Mouse (Mus musculus) intestine, embryonic 14.5 days (tissue): Measurements from ENCODE around the gene 1700069L16Rik. TPM values are rescaled to one million over a fixed set of nuclear protein-coding genes. Genes with fewer than 3 reads are reported as not detected.
A peak's percentile ranks its signal among the peaks of the same experiment; 100 is the strongest.

Experiments used
- ATAC-seq: fragments of 200-750 bp; cut with Nextera tagmentation; replicated peaks from 2 replicates; pipeline ENCODE4 v1.8.0; 2017; ENCODE audit warnings: low read depth, moderate number of reproducible peaks, moderate TSS enrichment, moderate library complexity; ENCODE audit not compliant: low FRiP score, low TSS enrichment
- DNase-seq: peaks from one replicate; pipeline ENCODE4 v3.0.0-alpha.2; 2018; ENCODE audit warnings: low spot score
- H3K27ac ChIP-seq: fragments of 300-500 bp; sonication (generic); 2 replicates; pipeline ENCODE4 v1.5.1; 2014; ENCODE audit warnings: low read depth, mild to moderate bottlenecking, control low read depth
- H3K27me3 ChIP-seq: fragments of 300-500 bp; sonication (generic); replicated peaks from 2 replicates; pipeline ENCODE4 v1.6.1; 2014; ENCODE audit warnings: low read length, control low read depth; ENCODE audit not compliant: control insufficient read depth, insufficient read depth
- H3K36me3 ChIP-seq: fragments of 300-500 bp; sonication (generic); 2 replicates; pipeline ENCODE4 v1.6.1; 2014; ENCODE audit warnings: low read length, control low read depth; ENCODE audit not compliant: control insufficient read depth, insufficient read depth
- H3K4me1 ChIP-seq: fragments of 300-500 bp; sonication (generic); replicated peaks from 2 replicates; pipeline ENCODE4 v1.6.1; 2014; ENCODE audit warnings: low read length, control low read depth, mixed read lengths; ENCODE audit not compliant: control insufficient read depth, insufficient read depth
- H3K4me2 ChIP-seq: fragments of 300-500 bp; sonication (generic); 2 replicates; pipeline ENCODE4 v1.6.1; 2014; ENCODE audit warnings: low read length
- H3K4me3 ChIP-seq: fragments of 300-500 bp; sonication (generic); 2 replicates; pipeline ENCODE4 v1.5.1; 2014; ENCODE audit warnings: low read depth, low read length, control low read depth, mixed read lengths
- H3K9ac ChIP-seq: fragments of 300-500 bp; sonication (generic); 2 replicates; pipeline ENCODE4 v1.6.1; 2014; ENCODE audit warnings: mild to moderate bottlenecking, low read length
- H3K9me3 ChIP-seq: fragments of 300-500 bp; sonication (generic); 2 replicates; pipeline ENCODE4 v1.6.1; 2016; ENCODE audit warnings: low read length, control low read depth; ENCODE audit not compliant: control insufficient read depth
- WGBS: fragments of 180-500 bp; shearing (Covaris S2); extraction: QIAGEN DNeasy Blood & Tissue Kit; methylation state at CpG from one replicate; pipeline ENCODE4 v1.1.7; 2014; 5-methylcytosine and 5-hydroxymethylcytosine counted together
- polyA plus RNA-seq: library from polyadenylated mRNA; unstranded; fragments of >200 nt; fragmentation: Nextera tagmentation; extraction: Ambion mirVana; gene quantifications from 2 replicates; pipeline ENCODE4 v1.2.1, GENCODE M21; 2014

The 1700069L16Rik gene
- polyA plus RNA-seq, 1 experiment from 2014 or later: not detected

GRCm38 (mm10) chr5:113735345-113736112 is 11.0 kb upstream of the 1700069L16Rik start, which contains the start of gene Ficd:
Ficd (plus strand) TSS chr5:113735803.
- H3K27ac ChIP-seq: peak within 1 kb of the TSS; percentile 96
- ATAC-seq: peak; percentile 95
- H3K4me2 ChIP-seq: peak within 1 kb of the TSS; percentile 89
- peaks cover 29% of the 10 kb centered on the region for H3K36me3 ChIP-seq
- no peaks in the 10 kb centered on the region for H3K9me3 ChIP-seq
- H3K4me1 ChIP-seq: peaks cover 9% of the 10 kb centered on the region; the same call in 1 of the 2 replicates
- 1% methylated on average over 68 of the region's 71 CpGs for WGBS
- peak; percentile 96 for DNase-seq
- H3K9ac ChIP-seq: peak within 1 kb of the TSS; percentile 83
- H3K27me3 ChIP-seq: no peaks in the 10 kb centered on the region
- peak within 1 kb of the TSS; percentile 49 for H3K4me3 ChIP-seq

- H3K9me3 ChIP-seq: no peaks in the 10 kb centered on the region
- peaks cover 9% of the 10 kb centered on the region; the same call in 1 of the 2 replicates for H3K4me1 ChIP-seq
- peak overlapping the region; percentile 96 for H3K27ac ChIP-seq
- H3K9ac ChIP-seq: peak overlapping the region; percentile 83
- H3K27me3 ChIP-seq: no peaks in the 10 kb centered on the region
- peaks cover 23% of the 10 kb centered on the region for H3K36me3 ChIP-seq
- ATAC-seq: peak; percentile 42
- no peak for DNase-seq
- peak overlapping the region; percentile 57 for H3K4me2 ChIP-seq
- H3K4me3 ChIP-seq: peak overlapping the region; percentile 49
- 22% methylated on average over 7 of the region's 7 CpGs for WGBS
Measured at GRCm38 (mm10) chr5:113735023-113735344, 10.4 kb upstream of the 1700069L16Rik start.

GRCm38 (mm10) chr5:113734376-113734775 is 9.8 kb upstream of the 1700069L16Rik start:
- H3K9me3 ChIP-seq: no peaks in the 10 kb centered on the region
- ATAC-seq: no peak
- 65% methylated on average over 5 of the region's 5 CpGs for WGBS
- no peak overlapping the region for H3K27ac ChIP-seq
- H3K4me1 ChIP-seq: peaks cover 9% of the 10 kb centered on the region; the same call in 1 of the 2 replicates
- H3K4me2 ChIP-seq: no peak overlapping the region
- no peak for DNase-seq
- no peaks in the 10 kb centered on the region for H3K27me3 ChIP-seq
- H3K36me3 ChIP-seq: peaks cover 17% of the 10 kb centered on the region
- H3K9ac ChIP-seq: no peak overlapping the region
- H3K4me3 ChIP-seq: no peak overlapping the region

GRCm38 (mm10) chr5:113732182-113732581 is 7.6 kb upstream of the 1700069L16Rik start:
- whole genome bisulfite sequencing: 20% methylated on average over 6 of the region's 6 CpGs
- peak; percentile 70 for DNase-seq
- no peak overlapping the region for H3K4me2 ChIP-seq
- peaks cover 9% of the 10 kb centered on the region; the same call in 1 of the 2 replicates for H3K4me1 ChIP-seq
- H3K9me3 ChIP-seq: no peaks in the 10 kb centered on the region
- H3K27ac ChIP-seq: no peak overlapping the region
- no peak for ATAC-seq
- no peak overlapping the region for H3K4me3 ChIP-seq
- no peaks in the 10 kb centered on the region for H3K27me3 ChIP-seq
- no peak overlapping the region for H3K9ac ChIP-seq
- no peaks in the 10 kb centered on the region for H3K36me3 ChIP-seq

- H3K36me3 ChIP-seq: no peaks in the 10 kb centered on the region
- no peaks in the 10 kb centered on the region for H3K27me3 ChIP-seq
- 89% methylated on average over 7 of the region's 7 CpGs for WGBS
- no peaks in the 10 kb centered on the region; the same call in 1 of the 2 replicates for H3K4me1 ChIP-seq
- no peak overlapping the region for H3K27ac ChIP-seq
- no peak overlapping the region for H3K9ac ChIP-seq
- H3K4me3 ChIP-seq: no peak overlapping the region
- no peaks in the 10 kb centered on the region for H3K9me3 ChIP-seq
- no peak overlapping the region for H3K4me2 ChIP-seq
- ATAC-seq (no peak), DNase-seq (no peak)
Measured at GRCm38 (mm10) chr5:113731174-113731573, 6.6 kb upstream of the 1700069L16Rik start.

- no peak for ATAC-seq
Measured at GRCm38 (mm10) chr5:113730641-113731121, 6.1 kb upstream of the 1700069L16Rik start.

GRCm38 (mm10) chr5:113728691-113729090 is 4.1 kb upstream of the 1700069L16Rik start:
- WGBS: 87% methylated on average over 7 of the region's 7 CpGs
- no peak for ATAC-seq

More at GRCm38 (mm10) chr5:113730641-113731121, 6.1 kb upstream of the 1700069L16Rik start:
- Histone ChIP-seq H3K4me2 (no peak overlapping the region), H3K36me3 (no peaks in the 10 kb centered on the region), H3K4me1 (no peaks in the 10 kb centered on the region), H3K9ac (no peak overlapping the region), H3K9me3 (no peaks in the 10 kb centered on the region), H3K4me3 (no peak overlapping the region), H3K27ac (no peak overlapping the region), H3K27me3 (no peaks in the 10 kb centered on the region)
- DNase-seq: peak; percentile 50
- WGBS: 56% methylated on average over 7 of the region's 7 CpGs

GRCm38 (mm10) chr5:113728011-113728410 is 3.4 kb upstream of the 1700069L16Rik start:
- H3K4me2 ChIP-seq: no peak overlapping the region
- no peaks in the 10 kb centered on the region for H3K9me3 ChIP-seq
- H3K4me1 ChIP-seq: no peaks in the 10 kb centered on the region
- 82% methylated on average over 7 of the region's 7 CpGs for WGBS
- H3K27me3 ChIP-seq: 0 out of 2 replicates have a peak, but pooled peaks cover 5% of the 10 kb centered on the region
- DNase-seq (no peak), ATAC-seq (no peak)
- no peak overlapping the region for H3K27ac ChIP-seq
- H3K4me3 ChIP-seq: no peak overlapping the region
- no peaks in the 10 kb centered on the region for H3K36me3 ChIP-seq
- H3K9ac ChIP-seq: no peak overlapping the region

More at GRCm38 (mm10) chr5:113728691-113729090, 4.1 kb upstream of the 1700069L16Rik start:
- Histone ChIP-seq H3K9me3 (no peaks in the 10 kb centered on the region), H3K27me3 (0 out of 2 replicates have a peak, but pooled peaks cover 1% of the 10 kb centered on the region), H3K4me3 (no peak overlapping the region), H3K9ac (no peak overlapping the region), H3K4me2 (no peak overlapping the region), H3K27ac (no peak overlapping the region), H3K36me3 (no peaks in the 10 kb centered on the region), H3K4me1 (no peaks in the 10 kb centered on the region)
- no peak for DNase-seq
